Mouse (Mus musculus): Measurements from ENCODE around the gene Sim1.

Gene Sim1

DNA sequence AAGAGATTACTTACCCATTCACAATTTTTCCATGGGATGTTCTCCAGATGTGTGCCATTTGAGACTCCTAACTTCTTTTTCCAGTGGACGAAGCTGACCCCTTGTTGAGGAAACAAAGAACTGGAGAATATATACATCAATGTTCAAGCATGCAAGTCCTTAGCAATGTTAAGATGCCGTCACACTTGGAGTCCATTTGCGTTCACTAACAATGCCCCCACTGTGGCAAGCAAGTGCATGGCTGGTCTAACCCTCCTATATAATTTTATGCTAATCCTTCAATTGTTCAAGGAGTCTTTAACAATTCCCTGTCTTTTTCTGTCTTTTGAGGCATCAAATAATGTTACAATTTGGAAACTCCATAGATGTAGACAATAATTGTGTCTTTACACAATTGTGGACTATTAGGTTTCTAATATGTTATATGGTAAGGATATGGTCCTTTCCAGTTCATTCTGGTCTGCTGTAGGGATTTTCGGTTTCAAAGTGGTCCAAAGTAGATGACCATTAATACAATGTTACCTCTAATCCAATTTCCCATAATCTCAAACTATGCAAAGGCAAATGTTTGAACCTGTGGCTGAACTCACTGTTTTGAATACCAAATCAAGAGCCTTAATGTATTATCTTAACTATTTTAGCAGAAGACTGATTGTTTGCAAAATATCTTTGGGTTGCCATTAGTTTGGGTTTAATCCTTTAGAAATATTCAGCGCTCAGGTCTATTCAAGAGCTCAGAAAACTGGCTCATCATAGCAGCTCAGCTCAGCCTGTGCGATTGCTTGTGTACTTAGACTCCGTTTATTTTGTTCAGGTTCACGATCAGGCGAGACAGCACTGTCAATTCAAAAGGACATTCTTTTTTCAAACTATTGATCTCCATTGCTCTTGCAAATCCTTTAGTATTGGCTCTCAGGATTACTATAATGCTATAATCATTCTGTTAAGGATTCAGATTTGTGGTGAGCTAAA, 129.0 kb downstream of the Sim1 start:
- DNase-seq (ENCODE audit: extremely low read depth, low read depth, low spot score): no peak
